Mouse (Mus musculus) intestine, embryonic 14.5 days (tissue): ENCODE data around the gene Cryaa. TPM values are rescaled to one million over a fixed set of nuclear protein-coding genes. Genes with fewer than 3 reads are reported as not detected.

ENCODE experiments used
- ATAC-seq: fragments of 200-750 bp; cut with Nextera tagmentation; replicated peaks from 2 replicates; pipeline ENCODE4 v1.8.0; 2017; ENCODE audit warnings: low read depth, moderate number of reproducible peaks, moderate TSS enrichment, moderate library complexity; ENCODE audit not compliant: low FRiP score, low TSS enrichment
- DNase-seq: peaks from one replicate; pipeline ENCODE4 v3.0.0-alpha.2; 2018; ENCODE audit warnings: low spot score
- H3K27ac ChIP-seq: fragments of 300-500 bp; sonication (generic); 2 replicates; pipeline ENCODE4 v1.5.1; 2014; ENCODE audit warnings: low read depth, mild to moderate bottlenecking, control low read depth
- H3K27me3 ChIP-seq: fragments of 300-500 bp; sonication (generic); replicated peaks from 2 replicates; pipeline ENCODE4 v1.6.1; 2014; ENCODE audit warnings: low read length, control low read depth; ENCODE audit not compliant: control insufficient read depth, insufficient read depth
- H3K36me3 ChIP-seq: fragments of 300-500 bp; sonication (generic); 2 replicates; pipeline ENCODE4 v1.6.1; 2014; ENCODE audit warnings: low read length, control low read depth; ENCODE audit not compliant: control insufficient read depth, insufficient read depth
- H3K4me1 ChIP-seq: fragments of 300-500 bp; sonication (generic); replicated peaks from 2 replicates; pipeline ENCODE4 v1.6.1; 2014; ENCODE audit warnings: low read length, control low read depth, mixed read lengths; ENCODE audit not compliant: control insufficient read depth, insufficient read depth
- H3K4me2 ChIP-seq: fragments of 300-500 bp; sonication (generic); 2 replicates; pipeline ENCODE4 v1.6.1; 2014; ENCODE audit warnings: low read length
- H3K4me3 ChIP-seq: fragments of 300-500 bp; sonication (generic); 2 replicates; pipeline ENCODE4 v1.5.1; 2014; ENCODE audit warnings: low read depth, low read length, control low read depth, mixed read lengths
- H3K9ac ChIP-seq: fragments of 300-500 bp; sonication (generic); 2 replicates; pipeline ENCODE4 v1.6.1; 2014; ENCODE audit warnings: mild to moderate bottlenecking, low read length
- H3K9me3 ChIP-seq: fragments of 300-500 bp; sonication (generic); 2 replicates; pipeline ENCODE4 v1.6.1; 2016; ENCODE audit warnings: low read length, control low read depth; ENCODE audit not compliant: control insufficient read depth
- WGBS: fragments of 180-500 bp; shearing (Covaris S2); extraction: QIAGEN DNeasy Blood & Tissue Kit; methylation state at CpG from one replicate; pipeline ENCODE4 v1.1.7; 2014; 5-methylcytosine and 5-hydroxymethylcytosine counted together
- polyA plus RNA-seq: library from polyadenylated mRNA; unstranded; fragments of >200 nt; fragmentation: Nextera tagmentation; extraction: Ambion mirVana; gene quantifications from 2 replicates; pipeline ENCODE4 v1.2.1, GENCODE M21; 2014

Gene Cryaa
- polyA plus RNA-seq, 1 experiment from 2014 or later = 0.14 TPM

DNA sequence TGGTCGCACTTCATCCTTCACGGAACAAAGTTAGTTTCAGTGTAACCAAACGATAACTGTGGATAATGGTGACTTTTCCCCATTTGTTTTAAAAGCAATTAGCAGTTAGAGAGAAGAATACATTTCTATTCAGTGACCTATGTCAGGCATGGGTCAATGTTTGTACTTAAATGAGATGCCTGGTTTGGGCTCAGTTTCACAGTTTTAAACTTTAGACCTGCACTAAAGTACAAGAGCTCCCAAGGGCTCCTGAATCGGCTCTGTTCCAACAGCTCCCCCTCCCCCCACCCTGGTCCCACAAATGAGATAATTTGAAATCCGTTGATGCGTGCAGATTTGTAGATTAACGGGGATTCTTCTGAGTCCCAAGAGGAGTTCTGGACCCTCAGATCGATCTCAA lies 5.9 kb upstream of the Cryaa start:
- no peak for ATAC-seq
- no peak overlapping the region for H3K4me2 ChIP-seq
- no peak overlapping the region for H3K4me3 ChIP-seq
- H3K4me1 ChIP-seq = no peaks in the 10 kb centered on the region
- no peak overlapping the region for H3K9ac ChIP-seq
- H3K27me3 ChIP-seq = no peaks in the 10 kb centered on the region
- H3K27ac ChIP-seq = no peak overlapping the region
- DNase-seq = no peak
- 75% methylated on average over 8 of the region's 8 CpGs for WGBS
- no peaks in the 10 kb centered on the region for H3K9me3 ChIP-seq
- H3K36me3 ChIP-seq = no peaks in the 10 kb centered on the region

- H3K4me1 ChIP-seq = no peaks in the 10 kb centered on the region
- H3K27ac ChIP-seq = no peak overlapping the region
- no peaks in the 10 kb centered on the region for H3K9me3 ChIP-seq
- no peaks in the 10 kb centered on the region for H3K36me3 ChIP-seq
- 86% methylated on average over 12 of the region's 12 CpGs for WGBS
- no peaks in the 10 kb centered on the region for H3K27me3 ChIP-seq
- H3K4me2 ChIP-seq = no peak overlapping the region
- H3K4me3 ChIP-seq = no peak overlapping the region
- no peak overlapping the region for H3K9ac ChIP-seq
- ATAC-seq = no peak
- no peak for DNase-seq
These were observed 5.3 kb upstream of the Cryaa start for GRCm38 (mm10) chr17:31672279-31672678.

- Histone ChIP-seq H3K27me3 (no peaks in the 10 kb centered on the region; the same call in 1 of the 2 replicates), H3K4me1 (no peaks in the 10 kb centered on the region), H3K36me3 (no peaks in the 10 kb centered on the region), H3K4me2 (no peak overlapping the region), H3K27ac (no peak overlapping the region), H3K9me3 (no peaks in the 10 kb centered on the region), H3K9ac (no peak overlapping the region), H3K4me3 (no peak overlapping the region)
- no peak for DNase-seq
- no peak for ATAC-seq
- 55% methylated on average over 1 of the region's 1 CpGs for WGBS
These were observed 3.2 kb upstream of the Cryaa start for GRCm38 (mm10) chr17:31674426-31674825.

DNA sequence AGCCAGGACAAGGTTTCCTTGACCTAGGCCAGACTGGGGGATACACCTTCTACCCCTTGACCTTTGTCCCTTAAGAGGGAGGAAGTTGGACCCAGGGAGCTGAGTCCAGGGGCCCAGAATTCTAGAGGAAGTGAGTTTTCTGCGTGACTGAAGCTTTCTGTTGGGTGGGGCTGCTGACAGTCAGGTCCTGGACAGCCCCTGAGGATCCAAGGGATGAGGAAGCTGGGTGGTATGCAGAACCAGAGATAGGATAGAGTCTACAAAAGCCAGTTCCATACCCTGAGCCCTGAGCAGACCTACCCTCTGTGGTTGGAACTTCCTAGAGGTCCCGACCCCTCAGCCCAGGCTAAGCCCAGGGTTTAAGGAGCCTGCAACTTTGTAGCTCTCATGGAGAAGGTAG lies 2.8 kb downstream of the Cryaa start:
- Histone ChIP-seq H3K36me3 (no peaks in the 10 kb centered on the region), H3K9ac (no peak overlapping the region), H3K27ac (no peak overlapping the region), H3K27me3 (no peaks in the 10 kb centered on the region; the same call in 1 of the 2 replicates), H3K9me3 (no peaks in the 10 kb centered on the region), H3K4me3 (no peak overlapping the region), H3K4me1 (no peaks in the 10 kb centered on the region), H3K4me2 (no peak overlapping the region)
- no peak for DNase-seq
- ATAC-seq = no peak
- 57% methylated on average over 2 of the region's 2 CpGs for WGBS

DNA sequence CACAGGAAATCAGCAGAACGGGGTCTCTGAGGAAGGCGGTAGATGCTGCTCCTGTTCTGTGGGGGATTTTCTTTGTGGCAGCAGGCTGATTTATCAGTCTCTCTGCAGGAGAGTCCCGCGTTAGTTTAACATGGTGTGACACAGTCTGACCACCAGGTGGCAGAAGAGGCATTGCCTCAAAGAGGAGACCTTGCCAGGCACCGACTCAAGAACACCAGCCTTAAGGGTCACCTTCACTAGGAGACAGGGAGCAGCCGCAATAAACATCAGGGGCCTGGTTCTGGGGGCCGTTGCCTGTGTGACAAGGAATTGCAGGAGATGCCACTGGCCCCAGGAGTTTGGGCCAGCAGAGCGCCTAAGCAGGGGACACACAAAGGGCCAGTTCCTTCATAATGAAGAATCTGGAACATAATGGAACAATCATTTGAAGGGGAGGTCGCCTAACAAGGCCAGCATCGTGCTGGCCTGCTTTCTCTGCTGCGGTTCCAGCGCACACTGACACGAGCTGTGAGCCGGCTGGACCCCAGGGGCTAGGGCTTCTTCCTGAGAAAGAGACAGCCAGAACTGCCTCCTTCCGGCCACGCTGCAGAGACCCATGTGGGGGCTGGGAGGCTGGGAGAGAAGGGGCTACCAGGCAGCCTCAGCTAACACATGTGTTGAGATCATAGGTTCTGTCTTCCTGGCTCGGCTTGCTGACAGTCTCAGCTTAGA lies 8.1 kb downstream of the Cryaa start:
- H3K9ac ChIP-seq = peak overlapping the region; percentile 14
- peaks cover 10% of the 10 kb centered on the region for H3K4me1 ChIP-seq
- DNase-seq (peak; percentile 92), ATAC-seq (peak; percentile 57)
- H3K36me3 ChIP-seq = no peaks in the 10 kb centered on the region
- WGBS = 12% methylated on average over 17 of the region's 17 CpGs
- peak overlapping the region; percentile 35 for H3K4me2 ChIP-seq
- 0 out of 2 replicates have a peak overlapping the region, but pooled peaks have one; percentile 0 for H3K4me3 ChIP-seq
- H3K9me3 ChIP-seq = no peaks in the 10 kb centered on the region
- no peaks in the 10 kb centered on the region for H3K27me3 ChIP-seq
- H3K27ac ChIP-seq = peak overlapping the region; percentile 90

DNA sequence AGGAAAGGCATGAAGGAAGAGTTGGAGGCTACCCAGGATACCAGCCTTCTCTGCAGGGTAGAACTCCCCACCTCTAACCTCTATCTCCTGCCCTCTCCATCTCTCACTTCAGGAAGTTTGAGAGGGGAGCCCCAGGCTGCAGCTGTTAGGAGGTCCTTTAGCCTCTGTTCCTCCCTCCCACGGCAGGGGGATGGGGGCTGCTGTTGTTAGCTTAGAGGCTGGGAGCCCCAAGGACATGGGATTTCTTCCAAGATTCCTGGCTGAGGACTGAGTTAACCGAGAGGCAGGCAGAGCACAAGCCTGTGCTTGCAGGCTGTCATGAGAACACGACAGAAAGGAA lies 8.6 kb downstream of the Cryaa start:
- Histone ChIP-seq H3K36me3 (no peaks in the 10 kb centered on the region), H3K4me3 (0 out of 2 replicates have a peak overlapping the region, but pooled peaks have one; percentile 0), H3K27ac (peak overlapping the region; percentile 90), H3K9ac (peak overlapping the region; percentile 14), H3K4me2 (peak overlapping the region; percentile 35), H3K4me1 (peaks cover 10% of the 10 kb centered on the region), H3K9me3 (no peaks in the 10 kb centered on the region), H3K27me3 (no peaks in the 10 kb centered on the region)
- DNase-seq (peak; percentile 72), ATAC-seq (peak; percentile 63)
- WGBS = 9% methylated on average over 3 of the region's 3 CpGs

GRCm38 (mm10) chr17:31688112-31688511 lies 10.5 kb downstream of the Cryaa start:
- 70% methylated on average over 9 of the region's 9 CpGs for WGBS
- H3K27ac ChIP-seq = no peak overlapping the region
- no peaks in the 10 kb centered on the region for H3K36me3 ChIP-seq
- H3K27me3 ChIP-seq = no peaks in the 10 kb centered on the region
- no peaks in the 10 kb centered on the region for H3K9me3 ChIP-seq
- DNase-seq (no peak), ATAC-seq (no peak)
- no peak overlapping the region for H3K4me2 ChIP-seq
- peaks cover 16% of the 10 kb centered on the region for H3K4me1 ChIP-seq
- H3K9ac ChIP-seq = no peak overlapping the region
- H3K4me3 ChIP-seq = no peak overlapping the region

DNA sequence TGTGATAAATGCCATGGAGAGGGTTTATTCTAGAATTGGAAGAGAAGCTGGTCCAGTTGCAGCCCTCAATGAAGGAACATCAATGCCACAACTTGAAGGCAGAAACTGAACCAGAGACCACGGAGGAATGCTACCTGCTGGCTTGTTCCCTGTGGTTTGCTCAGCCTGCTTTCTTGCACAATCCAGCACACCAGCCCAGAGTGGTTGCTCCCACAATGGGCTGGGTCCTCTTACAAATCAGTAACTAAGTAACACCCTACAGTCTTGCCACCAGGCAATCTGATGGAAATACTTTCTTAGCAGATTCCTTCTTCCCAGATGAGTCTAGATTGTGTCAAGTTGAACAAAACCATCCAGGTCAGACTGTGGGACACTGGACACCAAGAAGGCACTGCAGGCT lies 12.0 kb downstream of the Cryaa start:
- Histone ChIP-seq H3K4me2 (no peak overlapping the region), H3K4me1 (peaks cover 23% of the 10 kb centered on the region), H3K4me3 (no peak overlapping the region), H3K27ac (no peak overlapping the region), H3K9ac (no peak overlapping the region), H3K9me3 (no peaks in the 10 kb centered on the region), H3K36me3 (no peaks in the 10 kb centered on the region), H3K27me3 (no peaks in the 10 kb centered on the region)
- no peak for DNase-seq
- no peak for ATAC-seq
- WGBS = 66% methylated on average over 1 of the region's 1 CpGs

GRCm38 (mm10) chr17:31692918-31693317 lies 15.3 kb downstream of the Cryaa start:
- peak; percentile 18; the same call in 1 of the 2 replicates for ATAC-seq
- H3K4me2 ChIP-seq = peak overlapping the region; percentile 44
- peaks cover 13% of the 10 kb centered on the region; the same call in 1 of the 2 replicates for H3K4me1 ChIP-seq
- no peaks in the 10 kb centered on the region for H3K27me3 ChIP-seq
- H3K9me3 ChIP-seq = no peaks in the 10 kb centered on the region
- no peak overlapping the region for H3K27ac ChIP-seq
- DNase-seq = no peak
- 38% methylated on average over 5 of the region's 5 CpGs for WGBS
- H3K36me3 ChIP-seq = no peaks in the 10 kb centered on the region
- no peak overlapping the region for H3K9ac ChIP-seq
- H3K4me3 ChIP-seq = no peak overlapping the region
